21 mouse cellular contexts compared by ENCODE assay signal in genomic region chr4:99658881-99659280, GRCm38 (mm10). TPM values are rescaled to one million over a fixed set of nuclear protein-coding genes. Genes with fewer than 3 reads are reported as not detected.
DNase-seq lines count a peak whose midpoint lies in the region; ATAC-seq and TF ChIP-seq lines count a peak whose summit lies in the region.
"Had no signal": no experiment of that assay in that cellular context is flagged by ENCODE, and none has a peak within 500 bp of the region (broad histone marks: within the 10 kb centered on the region; RNA-seq: fewer than 3 reads in every experiment).

No protein-coding gene starts in this region.

- H3K36me3 ChIP-seq in embryonic facial prominence, embryonic 11.5 days (replicated peaks; ENCODE audit: control insufficient read depth, insufficient read depth, low read depth, low read length): no peaks in the 10 kb centered on the region
- no peaks in the 10 kb centered on the region for H3K36me3 ChIP-seq in embryonic facial prominence, embryonic 10.5 days (replicated peaks)
- no peaks in the 10 kb centered on the region for H3K36me3 ChIP-seq in intestine, postnatal 0 days (ENCODE audit: control insufficient read depth, insufficient read depth)
- H3K36me3 ChIP-seq in intestine, embryonic 16.5 days (ENCODE audit: control insufficient read depth, insufficient read depth, low read length): no peaks in the 10 kb centered on the region
- H3K36me3 ChIP-seq in stomach, embryonic 16.5 days (ENCODE audit: control insufficient read depth, insufficient read depth, low read length): no peaks in the 10 kb centered on the region
- H3K36me3 ChIP-seq in stomach, postnatal 0 days (ENCODE audit: control insufficient read depth, insufficient read depth, low read length): no peaks in the 10 kb centered on the region
- H3K36me3 ChIP-seq: embryonic facial prominence, embryonic 13.5 days; forebrain, embryonic 15.5 days; G1E; midbrain, embryonic 10.5 days had no signal

- no peak overlapping the region for H3K4me2 ChIP-seq in embryonic facial prominence, embryonic 11.5 days (ENCODE audit: low read depth, low read length)
- no peak overlapping the region for H3K4me2 ChIP-seq in intestine, postnatal 0 days (replicated peaks; ENCODE audit: low read depth)
- no peak overlapping the region for H3K4me2 ChIP-seq in intestine, embryonic 16.5 days (ENCODE audit: low read depth, low read length)
- H3K4me2 ChIP-seq in stomach, embryonic 16.5 days (ENCODE audit: low read depth, low read length): no peak overlapping the region
- no peak overlapping the region for H3K4me2 ChIP-seq in stomach, postnatal 0 days (replicated peaks; ENCODE audit: low read depth)
- H3K4me2 ChIP-seq: embryonic facial prominence, embryonic 13.5 days; forebrain, embryonic 15.5 days; liver, embryonic 11.5 days had no signal

- no peak overlapping the region for H3K27ac ChIP-seq in embryonic facial prominence, embryonic 11.5 days (replicated peaks; ENCODE audit: low read depth, low read length)
- H3K27ac ChIP-seq in embryonic facial prominence, embryonic 10.5 days (replicated peaks): no peak overlapping the region
- no peak overlapping the region for H3K27ac ChIP-seq in intestine, postnatal 0 days (ENCODE audit: low read depth, low read length)
- no peak overlapping the region for H3K27ac ChIP-seq in intestine, embryonic 16.5 days (ENCODE audit: low read length)
- no peak overlapping the region for H3K27ac ChIP-seq in stomach, embryonic 16.5 days (ENCODE audit: low read length)
- no peak overlapping the region for H3K27ac ChIP-seq in stomach, postnatal 0 days (replicated peaks)
- H3K27ac ChIP-seq: embryonic facial prominence, embryonic 13.5 days; forebrain, embryonic 15.5 days; left cerebral cortex, adult 2 months; midbrain, embryonic 10.5 days had no signal

- TF ChIP-seq EP300 in stomach, postnatal 0 days (optimal IDR thresholded peaks at IDR 0.05): no peak

- TF ChIP-seq CTCF in intestine, postnatal 0 days (IDR thresholded peaks at IDR 0.05; ENCODE audit: low read depth): no peak
- no peak for TF ChIP-seq CTCF in stomach, postnatal 0 days (IDR thresholded peaks at IDR 0.05; ENCODE audit: low read depth)

- no peaks in the 10 kb centered on the region for H3K9me3 ChIP-seq in embryonic facial prominence, embryonic 11.5 days (replicated peaks; ENCODE audit: control insufficient read depth, low read length)
- no peaks in the 10 kb centered on the region for H3K9me3 ChIP-seq in embryonic facial prominence, embryonic 10.5 days
- H3K9me3 ChIP-seq in intestine, postnatal 0 days (ENCODE audit: control insufficient read depth): no peaks in the 10 kb centered on the region
- H3K9me3 ChIP-seq in intestine, embryonic 16.5 days (ENCODE audit: control insufficient read depth, low read length): 0 out of 2 replicates have a peak, but pooled peaks cover 4% of the 10 kb centered on the region
- H3K9me3 ChIP-seq in stomach, embryonic 16.5 days (replicated peaks; ENCODE audit: control insufficient read depth, low read length): no peaks in the 10 kb centered on the region
- H3K9me3 ChIP-seq in stomach, postnatal 0 days (ENCODE audit: control insufficient read depth, low read length): no peaks in the 10 kb centered on the region
- H3K9me3 ChIP-seq: embryonic facial prominence, embryonic 13.5 days; forebrain, embryonic 15.5 days; midbrain, embryonic 10.5 days had no signal

- H3K4me3 ChIP-seq in embryonic facial prominence, embryonic 11.5 days (ENCODE audit: low read depth, low read length): no peak overlapping the region
- H3K4me3 ChIP-seq in embryonic facial prominence, embryonic 10.5 days: no peak overlapping the region
- 0 out of 2 replicates have a peak overlapping the region, but pooled peaks have one; percentile 0 for H3K4me3 ChIP-seq in intestine, postnatal 0 days (ENCODE audit: low read depth, low read length)
- H3K4me3 ChIP-seq in intestine, embryonic 16.5 days (ENCODE audit: low read length): no peak overlapping the region
- 0 out of 2 replicates have a peak overlapping the region, but pooled peaks have one; percentile 14 for H3K4me3 ChIP-seq in stomach, embryonic 16.5 days (replicated peaks; ENCODE audit: low read length)
- no peak overlapping the region for H3K4me3 ChIP-seq in stomach, postnatal 0 days (ENCODE audit: low read depth, low read length)
- H3K4me3 ChIP-seq: embryonic facial prominence, embryonic 13.5 days; forebrain, embryonic 15.5 days; left cerebral cortex, adult 2 months; midbrain, embryonic 10.5 days had no signal

- H3K9ac ChIP-seq in embryonic facial prominence, embryonic 11.5 days (replicated peaks; ENCODE audit: low read length): no peak overlapping the region
- H3K9ac ChIP-seq in intestine, postnatal 0 days (ENCODE audit: low read depth, low read length): no peak overlapping the region
- H3K9ac ChIP-seq in intestine, embryonic 16.5 days (ENCODE audit: low read depth, low read length): no peak overlapping the region
- no peak overlapping the region for H3K9ac ChIP-seq in stomach, embryonic 16.5 days (ENCODE audit: low read length)
- no peak overlapping the region for H3K9ac ChIP-seq in stomach, postnatal 0 days (ENCODE audit: low read length)
- H3K9ac ChIP-seq: embryonic facial prominence, embryonic 13.5 days; forebrain, embryonic 15.5 days had no signal

- ATAC-seq in embryonic facial prominence, embryonic 11.5 days (replicated peaks; ENCODE audit: insufficient number of reproducible peaks, low FRiP score, low TSS enrichment, low read depth): no peak
- ATAC-seq in intestine, postnatal 0 days: no peak
- no peak for ATAC-seq in intestine, embryonic 16.5 days
- no peak for ATAC-seq in stomach, embryonic 16.5 days (ENCODE audit: insufficient read depth, low FRiP score)
- ATAC-seq in stomach, postnatal 0 days (ENCODE audit: low FRiP score, low TSS enrichment): no peak
- ATAC-seq: CD4-positive, CD25-positive, alpha-beta regulatory T cell, adult 4 months; forebrain, embryonic 15.5 days had no signal

- peak; percentile 21 for DNase-seq in embryonic facial prominence, embryonic 11.5 days (ENCODE audit: low spot score)
- DNase-seq in embryonic facial prominence, embryonic 10.5 days (ENCODE audit: low spot score): no peak
- DNase-seq in stomach, postnatal 0 days (ENCODE audit: low spot score): no peak
- no peak for DNase-seq in left cerebral cortex, adult 18-20 months (ENCODE audit: low spot score in 2 of 2)
- DNase-seq: adrenal gland, postnatal 36 days; kidney, adult 8-10 months; kidney, postnatal 25 days; lung, adult 18-20 months; lung, postnatal 4 days; thymus, postnatal 25 days had no signal

- H3K4me1 ChIP-seq in embryonic facial prominence, embryonic 11.5 days (ENCODE audit: control insufficient read depth, insufficient read depth, low read length): no peaks in the 10 kb centered on the region; the same call in 1 of the 2 replicates
- H3K4me1 ChIP-seq in embryonic facial prominence, embryonic 10.5 days: peaks cover 31% of the 10 kb centered on the region
- no peaks in the 10 kb centered on the region; the same call in 1 of the 2 replicates for H3K4me1 ChIP-seq in intestine, postnatal 0 days (replicated peaks; ENCODE audit: control insufficient read depth, insufficient read depth, low read length)
- peaks cover 13% of the 10 kb centered on the region for H3K4me1 ChIP-seq in intestine, embryonic 16.5 days (ENCODE audit: control insufficient read depth, insufficient read depth, low read length)
- peaks cover 14% of the 10 kb centered on the region for H3K4me1 ChIP-seq in stomach, embryonic 16.5 days (ENCODE audit: control insufficient read depth, insufficient read depth, low read length)
- H3K4me1 ChIP-seq in stomach, postnatal 0 days (replicated peaks; ENCODE audit: control insufficient read depth, insufficient read depth): peaks cover 2% of the 10 kb centered on the region; the same call in 1 of the 2 replicates

- 12% methylated on average over 6 of the region's 6 CpGs for WGBS in embryonic facial prominence, embryonic 11.5 days
- WGBS in embryonic facial prominence, embryonic 10.5 days: 14% methylated on average over 6 of the region's 6 CpGs
- WGBS in intestine, postnatal 0 days: 20% methylated on average over 6 of the region's 6 CpGs
- WGBS in intestine, embryonic 16.5 days: 16% methylated on average over 6 of the region's 6 CpGs
- 22% methylated on average over 6 of the region's 6 CpGs for WGBS in stomach, embryonic 16.5 days
- 21% methylated on average over 6 of the region's 6 CpGs for WGBS in stomach, postnatal 0 days

- peaks cover 66% of the 10 kb centered on the region for H3K27me3 ChIP-seq in embryonic facial prominence, embryonic 11.5 days (ENCODE audit: control insufficient read depth, insufficient read depth, low read length)
- peaks cover 100% of the 10 kb centered on the region for H3K27me3 ChIP-seq in embryonic facial prominence, embryonic 10.5 days (replicated peaks; ENCODE audit: low read depth, poor library complexity, severe bottlenecking)
- H3K27me3 ChIP-seq in intestine, postnatal 0 days (replicated peaks; ENCODE audit: control insufficient read depth, insufficient read depth, low read length): peaks cover 97% of the 10 kb centered on the region
- peaks cover 70% of the 10 kb centered on the region for H3K27me3 ChIP-seq in intestine, embryonic 16.5 days (replicated peaks; ENCODE audit: control insufficient read depth, insufficient read depth, low read length)
- peaks cover 78% of the 10 kb centered on the region for H3K27me3 ChIP-seq in stomach, embryonic 16.5 days (ENCODE audit: control insufficient read depth, insufficient read depth, low read length)
- peaks cover 47% of the 10 kb centered on the region for H3K27me3 ChIP-seq in stomach, postnatal 0 days (ENCODE audit: control insufficient read depth, insufficient read depth, low read length)

RNA-seq across cellular contexts. Expression of gene Foxd3, which starts 2.8 kb away (rescaled TPM):
- 1.0 and 1.7 TPM in 2 replicates for polyA plus RNA-seq in embryonic facial prominence, embryonic 11.5 days (2014; fragmentation: Nextera tagmentation; extraction: Ambion mirVana)
- 0.42 and 0.69 TPM in 2 replicates for polyA plus RNA-seq in embryonic facial prominence, embryonic 10.5 days (2016; fragmentation: Nextera tagmentation; extraction: Ambion mirVana)
- 0.34 and 0.42 TPM in 2 replicates for polyA plus RNA-seq in intestine, postnatal 0 days (2015; fragmentation: Nextera tagmentation; extraction: Ambion mirVana)
- polyA plus RNA-seq in intestine, embryonic 16.5 days (2015; fragmentation: Nextera tagmentation; extraction: Ambion mirVana): 0.40 and 0.50 TPM in 2 replicates
- polyA plus RNA-seq in stomach, embryonic 16.5 days (2015; fragmentation: Nextera tagmentation; extraction: Ambion mirVana): 0.54 and 0.98 TPM in 2 replicates
- 0.62 and 0.65 TPM in 2 replicates for polyA plus RNA-seq in stomach, postnatal 0 days (2015; fragmentation: Nextera tagmentation; extraction: Ambion mirVana)
- total RNA-seq in left cerebral cortex, adult 18-20 months (2021): not detected
- total RNA-seq: G1E; left cerebral cortex, adult 2 months; left cerebral cortex, postnatal 4 days had no signal
- polyA plus RNA-seq: CD4-positive, CD25-positive, alpha-beta regulatory T cell, adult 4 months; G1E had no signal

RNA-seq across cellular contexts. Expression of gene Alg6, which starts 56.6 kb away (rescaled TPM):
- polyA plus RNA-seq in embryonic facial prominence, embryonic 11.5 days (2014; fragmentation: Nextera tagmentation; extraction: Ambion mirVana): 19.8 and 20.4 TPM in 2 replicates
- polyA plus RNA-seq in embryonic facial prominence, embryonic 10.5 days (2016; fragmentation: Nextera tagmentation; extraction: Ambion mirVana): 17.5 and 20.3 TPM in 2 replicates
- 8.0 and 8.1 TPM in 2 replicates for polyA plus RNA-seq in intestine, postnatal 0 days (2015; fragmentation: Nextera tagmentation; extraction: Ambion mirVana)
- 20.6 and 21.0 TPM in 2 replicates for polyA plus RNA-seq in intestine, embryonic 16.5 days (2015; fragmentation: Nextera tagmentation; extraction: Ambion mirVana)
- polyA plus RNA-seq in stomach, embryonic 16.5 days (2015; fragmentation: Nextera tagmentation; extraction: Ambion mirVana): 18.1 and 21.5 TPM in 2 replicates
- polyA plus RNA-seq in stomach, postnatal 0 days (2015; fragmentation: Nextera tagmentation; extraction: Ambion mirVana): 7.6 and 7.8 TPM in 2 replicates
- total RNA-seq in left cerebral cortex, adult 18-20 months (2021): 10 to 100 TPM in 1 of 2 experiments, 1 to 10 TPM in 1; 9.0 to 13.9 TPM

Comparison
In these comparisons a context has a peak if more than half of its experiments do, and no peak if none do; other contexts are left out.
1. H3K4me3 ChIP-seq: peak in intestine, postnatal 0 days (single experiment) and stomach, embryonic 16.5 days (single experiment); none in embryonic facial prominence, embryonic 11.5 days (single experiment), embryonic facial prominence, embryonic 10.5 days (single experiment), intestine, embryonic 16.5 days (single experiment) and stomach, postnatal 0 days (single experiment).